Mouse (Mus musculus) thymus, postnatal 14 days (tissue): ENCODE results near the gene Gm20219.
A peak's percentile ranks its signal among the peaks of the same experiment; 100 is the strongest.
"Not testable (repeated sequence)": the region's sequence is repeated elsewhere in the genome, so short reads cannot be mapped to it uniquely, and the experiment has no call there.

ENCODE experiments used
- DNase-seq: peaks from one replicate; pipeline ENCODE4 v3.0.0; 2021

Gene Gm20219

GRCm38 (mm10) chr17:56510970-56511706, 43.0 kb downstream of the Gm20219 start:
- DNase-seq, result no peak

GRCm38 (mm10) chr17:56510473-56510969, 43.7 kb downstream of the Gm20219 start:
- DNase-seq, result no peak

GRCm38 (mm10) chr17:56509707-56510472, 44.3 kb downstream of the Gm20219 start:
- no peak for DNase-seq

GRCm38 (mm10) chr17:56509021-56509640, 45.1 kb downstream of the Gm20219 start:
- DNase-seq, result no peak

GRCm38 (mm10) chr17:56507161-56508068, 46.8 kb downstream of the Gm20219 start:
- peak; percentile 97 for DNase-seq

- DNase-seq, result peak; percentile 15
These were observed 47.6 kb downstream of the Gm20219 start for GRCm38 (mm10) chr17:56506417-56507065.

DNA sequence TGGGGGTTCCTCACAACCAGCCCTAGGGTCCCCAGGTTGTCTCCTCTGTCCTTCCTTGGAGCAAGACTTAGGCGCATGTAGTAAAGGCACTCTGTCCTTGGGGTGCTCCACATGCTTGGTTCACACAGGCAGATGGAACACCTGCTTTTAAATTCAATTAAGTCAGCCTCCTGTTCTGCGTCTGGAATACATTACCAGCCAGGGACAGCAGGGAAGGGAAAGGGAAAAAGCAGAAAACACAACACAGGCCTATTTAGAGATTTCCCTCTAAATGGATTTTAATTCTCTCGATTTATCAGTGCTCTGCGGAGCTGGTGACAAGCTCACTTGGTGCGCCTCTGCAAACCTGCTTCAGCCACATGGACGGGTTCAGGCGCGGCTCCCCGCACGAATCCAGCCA, 48.8 kb downstream of the Gm20219 start:
- no peak for DNase-seq

- DNase-seq, result no peak
These were observed 51.7 kb downstream of the Gm20219 start for GRCm38 (mm10) chr17:56502526-56502925.

DNA sequence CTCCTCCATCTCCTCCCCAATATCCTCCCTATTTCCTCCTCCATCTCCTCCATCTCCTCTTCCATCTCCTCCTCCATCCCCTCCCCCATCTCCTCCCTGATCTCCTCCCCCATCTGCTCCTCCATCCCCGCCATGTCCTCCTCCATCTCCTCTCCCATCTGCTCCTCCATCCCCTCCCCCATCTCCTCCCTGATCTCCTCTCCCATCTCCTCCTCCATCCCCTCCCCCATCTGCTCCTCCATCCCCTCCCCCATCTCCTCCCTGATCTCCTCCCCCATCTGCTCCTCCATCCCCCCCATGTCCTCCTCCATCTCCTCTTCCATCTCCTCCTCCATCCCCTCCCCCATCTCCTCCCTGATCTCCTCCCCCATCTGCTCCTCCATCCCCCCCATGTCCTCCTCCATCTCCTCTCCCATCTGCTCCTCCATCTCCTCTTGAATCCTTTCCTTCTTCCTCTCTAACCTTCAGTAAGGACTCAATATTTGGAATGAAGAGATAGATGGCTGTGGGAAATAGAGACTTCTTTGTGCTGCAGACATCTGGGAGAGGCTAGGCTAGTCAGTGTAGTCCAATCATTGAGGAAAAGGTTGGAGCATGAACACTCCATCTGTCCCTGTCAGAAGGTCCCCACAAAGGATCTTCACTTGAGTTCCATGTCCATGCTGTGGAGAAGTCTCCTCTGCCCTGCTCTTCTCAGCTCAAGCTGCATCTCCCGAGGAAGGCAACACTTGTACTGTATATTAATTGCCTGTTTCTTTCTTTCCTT, 52.4 kb downstream of the Gm20219 start:
- DNase-seq, result not testable (repeated sequence)
